Mouse (Mus musculus) liver, embryonic 14.5 days (tissue): ENCODE data around the gene Ccno.

ENCODE experiments used
- CTCF ChIP-seq: IDR thresholded peaks from 2 replicates; pipeline ENCODE4 v1.5.1; 2016; ENCODE audit warnings: antibody characterized with exemption, low read depth, control low read depth
- EP300 ChIP-seq: IDR thresholded peaks from 2 replicates; pipeline ENCODE4 v1.6.1; 2016; ENCODE audit warnings: antibody characterized with exemption, low read depth

GRCm38 (mm10) chr13:112987991-112988390 lies 389 bp downstream of the Ccno start:
- TF ChIP-seq CTCF: no peak
- TF ChIP-seq EP300: no peak
